Mouse (Mus musculus): ENCODE measurements around the gene Defb48.

Defb48 gene

DNA sequence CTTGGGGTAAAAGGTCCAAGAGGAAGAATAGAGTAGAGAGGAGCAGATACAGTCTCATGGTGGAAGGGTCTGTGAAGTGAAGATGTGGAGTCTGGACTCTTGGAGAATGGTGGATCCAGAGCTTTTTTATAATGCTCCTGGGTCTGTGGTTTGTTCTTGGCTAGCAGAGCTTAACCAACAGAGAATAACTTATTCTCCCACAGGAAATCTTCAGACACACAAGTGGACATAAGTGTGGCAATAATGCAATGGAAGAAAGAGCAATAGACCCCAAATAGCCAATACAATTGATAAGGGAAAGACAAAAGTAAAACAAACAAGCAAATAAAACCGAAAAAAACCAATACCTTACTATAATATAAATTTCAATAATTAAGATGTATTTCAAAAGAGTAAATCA, at the start of gene Defb48:
Defb48 (minus strand) TSS at position 101 of the 400 bp plus-strand sequence.
- in situ Hi-C loops (cut with MboI; ENCODE audit: low sequenced_read_pairs): no loop called here

DNA sequence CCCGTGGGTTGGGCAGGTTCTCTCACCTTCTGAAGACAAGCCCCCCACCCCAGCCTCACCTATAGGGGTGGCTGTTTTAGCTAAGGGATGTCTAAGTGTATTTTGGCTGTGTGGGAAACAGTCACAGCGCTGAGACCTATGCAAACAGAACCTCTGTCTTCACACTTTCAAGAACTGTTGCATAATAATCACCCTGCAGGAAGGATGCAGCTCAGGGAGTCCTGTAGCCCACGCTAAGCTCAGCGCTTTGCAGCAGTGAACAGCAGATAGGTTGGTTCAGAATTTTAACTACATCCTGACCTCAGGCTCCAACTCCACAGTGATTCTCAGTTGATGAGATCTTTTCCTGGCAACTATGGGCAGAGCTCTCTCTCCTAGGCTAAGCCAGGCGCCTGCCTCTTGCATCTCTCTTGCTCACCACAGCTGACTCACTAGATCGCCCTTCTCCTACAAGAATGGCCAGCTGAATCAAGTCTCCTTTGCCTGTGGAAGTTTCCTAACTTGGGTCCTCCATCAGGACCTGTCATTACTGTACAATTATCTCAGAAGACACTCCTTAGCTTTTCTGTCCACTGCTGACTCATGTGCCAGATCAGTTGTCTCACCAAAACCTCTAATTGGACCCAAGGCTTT, 36.3 kb upstream of the Defb48 start:
- in situ Hi-C loops (cut with MboI; ENCODE audit: low sequenced_read_pairs): no loop called here

DNA sequence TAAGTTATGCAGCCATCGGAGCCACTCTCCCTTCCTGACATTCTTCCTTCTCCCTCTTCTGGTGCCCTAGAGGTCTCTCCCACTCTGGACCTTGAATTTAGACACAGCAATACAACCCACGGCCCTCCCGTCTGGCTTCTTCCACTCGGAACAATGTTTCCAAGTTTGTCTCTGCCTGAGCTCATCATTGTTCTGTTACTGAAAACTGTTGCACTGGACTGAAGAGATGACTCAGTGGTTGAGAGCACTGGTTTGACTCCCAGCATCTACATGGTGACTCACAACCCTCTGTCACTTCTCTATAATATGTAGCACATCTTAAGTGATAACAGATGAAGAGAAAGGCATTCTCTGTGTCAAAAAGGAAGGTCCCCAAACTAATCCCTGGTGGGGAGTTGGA, 30.4 kb upstream of the Defb48 start:
- in situ Hi-C loops (cut with MboI; ENCODE audit: low sequenced_read_pairs): no loop called here

DNA sequence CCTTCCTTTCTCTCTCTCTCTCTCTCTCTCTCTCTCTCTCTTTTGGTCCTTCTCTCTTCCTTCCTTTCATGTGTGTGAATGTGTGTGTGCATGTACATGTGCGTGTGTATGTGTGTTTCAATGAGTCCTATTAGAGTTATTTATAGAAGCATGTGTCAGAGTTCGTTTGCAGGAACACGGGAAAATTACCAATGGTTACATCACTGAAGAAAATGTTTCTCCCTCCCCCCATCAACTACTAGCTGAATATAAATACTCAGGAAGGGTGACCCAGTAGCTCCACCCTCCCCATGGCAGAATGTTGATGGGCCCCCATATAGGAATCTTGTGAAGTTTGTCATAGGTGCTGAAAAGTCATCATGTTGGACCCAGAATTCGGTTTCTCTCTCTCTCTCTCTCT, 28.8 kb upstream of the Defb48 start:
- in situ Hi-C loops (cut with MboI; ENCODE audit: low sequenced_read_pairs): no loop called here

DNA sequence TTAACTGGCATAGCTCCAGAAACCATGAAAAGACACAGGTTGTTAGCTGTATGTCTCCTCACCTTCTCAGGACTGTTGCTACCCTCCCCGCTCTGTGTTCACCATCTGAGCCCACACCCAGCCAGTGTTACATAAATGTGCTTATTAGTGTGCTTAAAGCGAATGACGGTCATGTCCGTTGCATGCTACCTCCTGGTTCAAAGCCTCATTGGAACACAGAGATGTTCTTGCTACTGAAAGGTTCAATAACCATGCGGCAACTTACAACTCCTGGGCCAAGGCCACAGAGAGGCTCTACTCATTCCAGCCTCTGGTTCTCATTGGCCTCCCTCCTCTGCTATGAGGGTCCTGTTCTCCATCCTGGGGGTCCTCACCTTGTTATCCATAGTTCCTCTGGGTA, 27.2 kb upstream of the Defb48 start, which contains the start of gene Defb43:
Defb43 (plus strand) TSS at position 301 of the 400 bp plus-strand sequence.
- in situ Hi-C loops (cut with MboI; ENCODE audit: low sequenced_read_pairs): no loop called here

DNA sequence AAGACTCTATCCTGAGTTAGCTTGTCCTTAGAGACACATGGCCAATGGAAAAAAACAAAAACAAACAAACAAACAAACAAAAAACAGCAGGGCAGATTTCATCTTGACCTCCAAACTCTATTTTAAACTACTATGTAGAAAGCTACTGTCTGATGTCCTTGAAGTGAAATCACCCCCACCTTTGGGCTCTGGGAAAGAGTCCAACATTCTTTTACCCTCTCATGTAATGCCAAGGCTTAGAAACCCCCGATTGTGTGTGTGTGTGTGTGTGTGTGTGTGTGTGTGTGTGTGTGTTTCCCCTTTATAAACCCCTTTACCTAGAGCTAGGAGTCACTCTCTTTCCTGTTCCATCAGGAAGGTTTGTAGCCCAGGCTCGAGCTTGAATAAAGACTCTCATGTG, 18.3 kb upstream of the Defb48 start:
- in situ Hi-C loops (cut with MboI; ENCODE audit: low sequenced_read_pairs): no loop called here

DNA sequence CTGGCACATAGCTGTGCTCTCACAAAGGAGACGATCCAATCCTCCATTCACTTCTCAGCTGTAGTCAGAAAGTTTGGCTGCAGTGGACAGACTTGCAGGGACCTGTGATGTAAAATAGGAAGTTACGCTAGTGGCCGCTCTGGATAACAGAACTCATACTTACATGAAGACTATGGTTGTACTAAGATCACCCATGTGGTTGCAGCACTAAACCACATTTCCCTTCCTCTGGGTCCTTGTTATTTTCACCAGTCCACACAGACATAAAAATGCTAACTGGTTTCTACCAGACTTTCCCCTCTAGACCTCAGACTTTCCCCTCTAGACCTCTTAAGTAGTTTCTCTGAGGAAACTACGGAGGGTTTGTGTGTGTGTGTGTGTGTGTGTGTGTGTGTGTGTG, 14.7 kb upstream of the Defb48 start:
- in situ Hi-C loops (cut with MboI; ENCODE audit: low sequenced_read_pairs): no loop called here

DNA sequence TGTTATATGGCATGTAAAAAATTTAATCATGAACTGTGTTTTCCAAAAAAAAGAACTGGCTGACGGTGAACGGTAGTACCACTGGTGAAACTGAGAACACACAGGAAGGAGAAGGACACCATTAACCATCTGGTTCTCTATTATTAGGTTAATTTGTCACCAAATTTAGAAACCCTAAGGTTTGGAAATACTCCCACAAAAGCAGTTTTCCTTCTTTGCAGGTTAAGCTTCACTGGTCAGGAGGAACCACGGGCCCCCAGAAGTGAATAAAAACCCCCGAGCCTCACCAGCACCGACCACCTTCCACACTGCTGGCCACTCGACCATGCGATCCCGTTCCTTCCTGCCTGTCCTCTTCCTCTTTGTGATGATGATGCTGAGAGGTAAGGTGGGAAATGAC, 13.5 kb upstream of the Defb48 start, which contains the start of gene Defb47:
Defb47 (plus strand) TSS at position 301 of the 400 bp plus-strand sequence.
- in situ Hi-C loops (cut with MboI; ENCODE audit: low sequenced_read_pairs): no loop called here

DNA sequence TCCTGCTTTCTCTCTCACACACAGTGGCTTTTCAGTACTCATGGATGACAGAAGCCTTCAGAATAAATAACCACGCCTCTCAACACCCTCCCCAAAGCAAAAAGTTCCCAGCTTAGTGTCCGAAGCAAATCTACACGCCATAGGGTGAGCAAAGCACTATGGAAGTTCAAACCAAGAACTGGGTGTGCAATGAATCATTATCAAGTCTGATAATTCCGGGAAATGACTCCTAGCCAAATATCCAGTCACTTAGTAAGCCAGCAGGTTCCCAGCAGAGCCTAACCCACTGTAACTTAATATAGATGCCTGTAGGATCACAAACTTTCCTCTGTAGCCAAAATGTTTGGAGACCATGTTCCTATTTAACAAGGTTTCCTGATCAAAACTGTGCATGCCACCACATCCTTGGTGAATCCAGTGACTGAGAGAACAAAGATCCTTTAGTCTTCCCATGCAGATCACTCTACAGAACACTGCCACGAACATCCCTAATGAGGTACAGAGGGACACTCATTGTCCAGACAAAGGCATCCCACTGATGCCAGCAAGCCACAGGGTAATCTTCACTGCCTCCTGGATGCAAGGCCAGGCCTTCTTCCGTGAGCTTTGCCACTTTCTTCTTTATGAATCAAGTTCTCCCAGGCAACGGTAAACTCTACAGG, 7.7 kb upstream of the Defb48 start:
- in situ Hi-C loops (cut with MboI; ENCODE audit: low sequenced_read_pairs): no loop called here

DNA sequence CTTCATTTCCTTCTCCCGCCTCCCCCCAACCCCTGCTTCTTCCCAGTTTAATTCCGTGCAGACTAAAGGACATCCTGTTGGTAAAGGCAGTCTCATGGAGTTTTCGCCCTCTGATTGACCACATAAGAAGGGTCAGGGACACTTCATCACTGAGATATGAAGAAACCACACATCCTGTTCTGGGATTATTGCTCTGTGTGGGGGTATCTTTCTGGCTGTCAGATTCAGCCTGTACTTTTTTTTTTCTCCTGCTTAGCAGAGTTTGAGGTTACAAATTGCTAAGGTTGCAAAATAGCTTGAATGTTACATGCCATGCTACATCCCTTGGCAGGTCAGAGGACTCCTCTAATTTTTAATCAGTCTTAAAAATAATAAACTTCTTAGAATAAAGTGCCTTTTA, 7.0 kb upstream of the Defb48 start:
- in situ Hi-C loops (cut with MboI; ENCODE audit: low sequenced_read_pairs): no loop called here

DNA sequence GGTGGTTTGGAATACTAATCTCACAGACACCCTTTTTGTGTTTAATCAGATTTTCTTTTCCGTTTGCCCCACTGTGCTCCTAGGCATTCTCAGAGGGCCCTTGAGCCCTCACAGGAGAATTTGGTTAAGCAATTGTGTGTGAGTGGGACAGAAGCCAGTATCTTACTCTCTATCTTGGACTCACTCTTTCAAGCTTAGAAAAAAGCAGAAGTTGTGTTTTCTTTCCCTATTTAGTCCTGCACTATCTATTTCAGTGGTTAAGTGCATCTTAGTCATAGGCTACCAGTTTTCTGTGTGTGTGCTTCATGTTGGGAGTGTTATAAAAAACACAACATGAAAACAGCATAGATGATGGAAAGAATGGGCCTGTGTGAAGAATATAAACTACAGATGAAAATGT, 4.5 kb downstream of the Defb48 start:
- in situ Hi-C loops (cut with MboI; ENCODE audit: low sequenced_read_pairs): no loop called here

DNA sequence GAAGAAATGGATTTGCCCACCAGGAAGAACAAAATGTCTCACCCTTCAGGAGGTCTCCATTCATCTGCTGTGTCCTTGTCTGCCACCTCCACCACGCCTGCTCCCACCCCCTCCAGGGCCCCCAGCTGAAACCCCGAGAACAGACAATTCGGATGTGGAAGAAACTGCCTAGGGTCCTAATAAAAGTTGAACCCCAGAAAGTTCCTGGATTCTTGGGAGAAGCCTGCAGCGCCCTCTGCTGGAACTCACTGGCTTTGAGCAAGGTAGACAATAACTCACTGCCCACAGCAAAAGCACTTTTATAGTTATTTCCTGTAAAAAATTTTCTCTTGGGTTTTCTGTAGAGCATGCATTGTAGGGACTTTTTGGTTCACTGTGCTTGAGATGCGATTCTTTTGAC, 9.3 kb downstream of the Defb48 start:
- in situ Hi-C loops (cut with MboI; ENCODE audit: low sequenced_read_pairs): no loop called here

DNA sequence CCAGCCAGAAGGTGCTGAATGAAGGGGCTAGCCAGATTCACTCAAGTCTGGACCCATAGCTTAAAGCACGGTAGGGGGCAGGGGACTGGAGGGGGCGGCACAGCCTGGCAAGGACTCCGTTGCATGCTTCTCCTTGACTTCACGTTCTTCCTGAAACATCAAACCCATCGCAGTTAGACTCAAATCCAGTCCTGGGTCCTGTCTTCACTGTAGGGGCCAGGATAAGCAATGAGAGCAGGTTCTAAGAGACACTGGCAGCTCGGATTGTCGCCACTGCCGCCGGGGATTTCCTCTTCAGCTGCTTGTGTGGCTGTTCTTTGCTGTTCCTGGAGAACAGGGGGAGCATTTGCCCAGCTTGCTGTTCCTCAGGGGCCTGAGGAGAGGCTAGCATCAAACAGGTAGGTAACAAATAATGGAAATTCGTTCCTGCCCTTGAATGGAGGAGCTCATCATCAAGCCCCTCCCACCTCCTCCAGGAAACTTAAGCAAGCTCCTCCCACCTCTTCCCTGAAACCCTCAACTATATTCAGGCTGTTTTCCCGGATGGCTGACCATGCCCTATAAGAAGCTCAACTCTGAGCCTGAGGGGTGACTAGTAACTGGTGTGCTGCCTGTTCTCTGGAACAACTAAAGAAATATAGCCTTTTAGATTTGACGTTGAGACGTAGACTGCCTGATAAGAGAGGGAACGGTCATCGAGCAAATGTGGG, 18.3 kb downstream of the Defb48 start:
- in situ Hi-C loops (cut with MboI; ENCODE audit: low sequenced_read_pairs): no loop called here

DNA sequence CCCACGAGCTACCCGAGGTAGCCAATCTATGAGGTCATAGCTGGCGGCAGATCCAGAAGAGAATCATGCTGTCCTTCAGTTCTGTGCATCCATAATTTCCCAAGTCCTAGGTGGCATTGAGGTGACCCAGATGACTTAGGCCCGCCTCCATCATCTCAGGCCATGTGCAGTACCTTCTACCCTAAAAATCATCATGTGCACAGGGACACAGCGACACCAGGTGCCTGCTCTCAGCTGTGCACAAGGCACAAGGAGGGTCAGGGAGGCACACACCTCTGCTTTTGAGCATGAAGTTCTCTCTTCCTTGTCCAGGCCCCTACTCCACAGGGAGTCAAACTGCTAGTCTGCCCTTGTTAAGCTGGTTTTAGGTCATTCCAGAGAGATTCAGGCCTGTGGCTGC, 19.0 kb downstream of the Defb48 start:
- in situ Hi-C loops (cut with MboI; ENCODE audit: low sequenced_read_pairs): no loop called here

DNA sequence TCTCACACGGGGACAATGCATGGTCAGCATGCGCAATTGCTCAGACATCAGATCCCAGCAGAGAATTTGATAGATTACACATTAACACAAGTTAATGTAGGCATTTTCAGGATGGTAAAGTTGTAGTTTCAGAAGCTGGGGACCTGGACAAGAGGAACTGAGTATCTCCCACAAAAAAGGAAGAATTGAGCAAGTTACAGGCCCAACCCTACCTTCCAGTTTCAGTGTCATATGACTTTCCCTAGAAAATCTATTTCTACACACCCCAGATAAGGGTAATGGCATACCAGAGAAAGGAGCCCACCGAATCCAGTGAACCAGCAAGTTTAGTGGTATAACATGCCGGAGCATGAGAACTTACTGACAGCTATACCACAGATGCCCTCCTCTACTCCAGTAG, 20.7 kb downstream of the Defb48 start:
- in situ Hi-C loops (cut with MboI; ENCODE audit: low sequenced_read_pairs): no loop called here

DNA sequence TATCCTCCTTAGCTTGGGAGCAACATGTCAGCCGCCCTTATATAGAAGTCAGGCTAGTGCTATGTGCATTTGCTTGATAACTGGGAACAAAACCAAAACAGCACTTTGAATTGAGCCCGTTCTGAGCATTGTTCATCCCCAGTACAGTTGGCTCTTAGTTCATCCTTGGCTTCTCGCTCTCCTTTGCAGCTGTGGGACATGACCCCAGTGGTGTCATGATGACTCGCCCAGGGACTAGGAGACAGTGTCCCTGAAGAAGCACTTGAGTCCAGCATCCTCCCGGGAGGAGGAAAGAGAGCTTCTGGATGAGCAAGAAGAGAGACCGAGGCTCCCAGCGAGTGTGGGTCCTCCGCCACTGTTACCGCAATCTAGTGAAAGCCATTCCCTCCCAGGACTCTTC, 28.2 kb downstream of the Defb48 start:
- in situ Hi-C loops (cut with MboI; ENCODE audit: low sequenced_read_pairs): no loop called here

DNA sequence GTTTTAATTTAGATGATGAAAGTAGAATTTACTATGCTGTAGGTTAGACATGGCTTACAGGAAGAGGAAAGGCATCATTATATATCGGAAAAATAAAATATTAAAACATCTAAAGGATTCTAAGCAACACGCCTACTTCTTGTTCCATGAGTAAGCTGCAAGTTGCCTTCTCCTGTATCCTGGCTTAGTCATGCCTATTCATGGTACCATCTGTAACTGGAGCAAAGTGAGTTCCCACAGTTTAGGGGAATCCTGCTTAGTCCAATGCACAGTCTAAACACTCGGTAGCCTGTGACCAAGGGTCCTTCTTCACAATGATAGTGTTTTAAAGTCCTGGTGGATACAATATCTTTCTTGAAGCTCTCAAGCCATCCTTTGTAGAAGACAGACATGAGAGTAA, 37.5 kb downstream of the Defb48 start:
- in situ Hi-C loops (cut with MboI; ENCODE audit: low sequenced_read_pairs): no loop called here

DNA sequence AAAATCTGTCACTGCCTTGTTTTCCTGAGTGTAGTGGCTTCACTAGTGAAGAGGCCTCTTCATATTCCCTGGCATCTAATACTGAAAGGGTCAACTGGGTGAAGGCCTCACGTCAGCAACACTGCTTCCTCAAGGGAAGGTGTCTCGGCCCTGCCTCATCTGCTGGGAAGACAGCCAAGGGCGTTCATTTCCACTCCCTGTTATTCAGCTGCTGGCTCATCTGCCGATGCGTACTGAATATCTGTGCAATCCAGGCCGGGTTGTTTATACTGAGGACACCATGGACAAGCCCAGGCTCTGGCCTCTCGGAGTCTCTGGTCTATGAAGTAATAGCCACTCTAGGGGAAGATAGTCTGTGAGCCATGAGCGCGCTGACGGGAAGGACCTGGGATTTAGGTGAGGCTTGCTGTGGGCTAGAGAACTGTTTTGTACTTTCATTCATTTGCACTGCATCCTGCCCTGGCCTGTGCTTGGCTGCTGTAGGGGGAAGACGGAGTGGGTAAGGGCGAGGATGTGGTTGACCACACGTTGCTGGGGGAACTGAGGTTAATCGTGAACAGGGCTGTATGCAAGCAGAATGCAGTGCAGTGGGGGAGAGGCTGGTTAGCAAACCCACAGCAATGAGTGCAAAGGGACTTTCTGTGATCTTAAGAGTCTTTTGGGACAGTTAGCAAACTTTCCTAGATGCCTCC, 43.8 kb downstream of the Defb48 start:
- in situ Hi-C loops (cut with MboI; ENCODE audit: low sequenced_read_pairs): no loop called here

DNA sequence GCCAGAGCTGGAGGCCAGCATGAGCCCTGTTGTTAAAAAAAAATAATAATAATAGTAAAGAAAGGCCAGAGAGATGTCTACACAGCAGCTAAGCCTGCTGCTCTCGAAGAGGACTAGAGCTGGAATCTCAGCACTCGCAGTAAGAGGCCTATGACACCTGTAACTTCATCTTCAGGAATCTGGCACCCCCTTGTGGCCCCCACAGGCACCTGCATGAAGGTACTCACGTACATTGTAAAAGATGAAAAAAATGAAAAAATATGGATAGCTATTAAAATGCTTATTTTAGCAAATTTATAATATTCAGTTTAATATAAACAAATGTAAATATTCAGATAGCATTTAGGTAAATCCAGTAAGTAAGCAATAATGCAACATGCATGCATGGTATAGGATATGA, 44.9 kb downstream of the Defb48 start:
- in situ Hi-C loops (cut with MboI; ENCODE audit: low sequenced_read_pairs): no loop called here

DNA sequence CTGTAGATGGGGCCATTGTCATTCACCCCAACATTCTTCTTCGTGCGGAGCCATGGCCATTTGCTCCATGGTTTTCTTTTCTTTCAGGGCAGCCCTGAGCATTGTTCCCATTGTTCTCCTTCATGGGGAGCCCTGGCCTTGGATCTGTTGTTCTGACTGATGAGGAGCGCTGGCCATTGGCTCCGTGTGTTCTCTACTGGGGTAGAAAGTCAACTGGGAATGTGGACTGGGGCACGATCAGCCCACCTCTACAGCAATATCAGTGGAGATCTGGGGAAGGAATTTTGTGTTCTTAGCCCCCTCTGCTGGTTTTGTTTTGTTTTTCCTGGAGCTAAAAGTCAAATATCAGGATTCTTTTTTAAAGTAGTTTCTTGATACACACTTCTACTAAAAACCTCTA, 46.6 kb downstream of the Defb48 start:
- in situ Hi-C loops (cut with MboI; ENCODE audit: low sequenced_read_pairs): no loop called here

DNA sequence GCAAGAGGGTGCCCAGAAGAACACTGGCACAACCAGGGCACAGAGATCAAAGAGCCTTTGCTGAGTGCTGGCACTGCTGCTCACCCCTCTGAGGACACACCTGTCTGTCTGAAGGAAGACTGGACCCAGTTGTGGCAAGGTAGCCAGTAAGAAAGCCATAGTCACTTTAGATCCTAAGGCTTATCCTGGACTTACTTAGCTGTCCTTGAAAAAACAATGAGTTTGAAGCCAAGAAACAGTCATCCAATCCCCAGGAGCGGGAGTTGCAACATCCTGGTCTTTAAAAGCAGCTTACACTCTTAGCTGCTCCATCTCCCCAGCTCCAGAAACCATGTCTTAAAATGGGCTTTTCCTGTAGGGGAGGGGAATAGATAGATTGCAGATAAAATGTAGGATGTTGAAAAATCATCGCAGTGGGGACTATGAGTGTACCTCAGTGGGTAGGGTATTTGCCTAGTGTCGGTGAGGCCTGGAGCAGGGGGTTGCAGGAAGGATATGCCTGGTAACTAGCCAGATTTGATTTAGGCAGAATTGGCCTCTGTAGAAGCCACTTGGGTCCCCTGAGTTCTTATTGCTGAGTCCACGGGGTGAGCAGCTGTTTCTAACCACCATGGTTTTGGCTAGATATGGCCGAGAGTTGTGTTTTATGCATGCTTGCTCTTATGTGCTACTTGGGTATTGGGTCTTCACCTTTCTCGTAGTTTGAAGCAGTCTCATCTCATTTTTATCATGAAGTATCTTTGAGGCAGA, 47.5 kb downstream of the Defb48 start:
- in situ Hi-C loops (cut with MboI; ENCODE audit: low sequenced_read_pairs): no loop called here
